Mouse (Mus musculus): ENCODE measurements around the gene Sprr2a1.
"Not testable (repeated sequence)": the region's sequence is repeated elsewhere in the genome, so short reads cannot be mapped to it uniquely, and the experiment has no call there.

DNA sequence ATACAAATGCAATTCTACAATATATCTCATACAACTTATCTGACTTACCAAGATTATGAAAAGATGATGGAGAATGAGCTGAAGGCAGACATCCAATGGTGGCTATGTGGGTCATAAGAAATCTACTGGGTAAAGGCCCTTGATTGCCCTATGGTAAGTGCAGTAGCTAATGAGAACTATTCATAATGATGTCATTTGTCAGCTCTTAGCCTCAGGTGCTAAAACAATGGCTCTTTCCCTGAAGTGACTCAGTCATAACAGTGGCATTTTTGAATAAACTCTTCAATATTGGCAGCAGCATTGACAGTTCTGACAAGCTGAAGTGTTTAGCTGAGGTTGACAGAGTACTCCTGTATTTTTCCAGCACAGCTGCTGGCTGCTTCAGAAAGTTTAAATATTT lies 1.9 kb upstream of the Sprr2a1 start:
- not testable (repeated sequence) for TF ChIP-seq EP300, CTCF (IDR thresholded peaks at IDR 0.05)

All from lung, postnatal 0 days (tissue).